Mouse (Mus musculus): ENCODE data around the gene Ddrgk1.

Ddrgk1 gene

GRCm38 (mm10) chr2:130664102-130664701 is at the start of gene Ddrgk1:
Gene Ddrgk1 (minus strand): TSS chr2:130664659.
- DNase-seq = peak; percentile 84 to 92

- DNase-seq = no peak
Observed at GRCm38 (mm10) chr2:130707057-130707456, 42.6 kb upstream of the Ddrgk1 start.

- no peak for DNase-seq
Observed at GRCm38 (mm10) chr2:130706602-130707001, 42.1 kb upstream of the Ddrgk1 start.

- DNase-seq = no peak
Observed at GRCm38 (mm10) chr2:130705178-130705577, 40.7 kb upstream of the Ddrgk1 start.

- DNase-seq = no peak
Observed at GRCm38 (mm10) chr2:130704040-130705001, 39.9 kb upstream of the Ddrgk1 start.

- no peak for DNase-seq
Observed at GRCm38 (mm10) chr2:130697821-130698266, 33.4 kb upstream of the Ddrgk1 start.

GRCm38 (mm10) chr2:130697153-130697810 is 32.8 kb upstream of the Ddrgk1 start, which contains the start of gene Slc4a11:
Gene Slc4a11 (minus strand): TSS chr2:130697519.
- DNase-seq = peak; percentile 74 to 75

- peak; percentile 10 to 34 for DNase-seq
Observed at GRCm38 (mm10) chr2:130696700-130697152, 32.3 kb upstream of the Ddrgk1 start.

GRCm38 (mm10) chr2:130693563-130693962 is 29.1 kb upstream of the Ddrgk1 start:
- DNase-seq = no peak

- DNase-seq = no peak
Observed at GRCm38 (mm10) chr2:130689011-130689410, 24.6 kb upstream of the Ddrgk1 start.

- no peak for DNase-seq
Observed at GRCm38 (mm10) chr2:130685426-130685825, 21.0 kb upstream of the Ddrgk1 start.

GRCm38 (mm10) chr2:130681531-130681930 is 17.1 kb upstream of the Ddrgk1 start:
- no peak for DNase-seq

- no peak for DNase-seq
Observed at GRCm38 (mm10) chr2:130679899-130680298, 15.4 kb upstream of the Ddrgk1 start.

GRCm38 (mm10) chr2:130679154-130679553 is 14.7 kb upstream of the Ddrgk1 start:
- no peak for DNase-seq

- no peak for DNase-seq
Observed at GRCm38 (mm10) chr2:130677211-130677610, 12.8 kb upstream of the Ddrgk1 start.

- peak; percentile 75 for DNase-seq
Observed at GRCm38 (mm10) chr2:130667559-130667958, 3.1 kb upstream of the Ddrgk1 start, which contains the start of gene Itpa. Gene Itpa (plus strand): TSS chr2:130667610.

- no peak for DNase-seq
Observed at GRCm38 (mm10) chr2:130663342-130663741, 1.1 kb downstream of the Ddrgk1 start.

- DNase-seq = no peak
Observed at GRCm38 (mm10) chr2:130658530-130658929, 5.9 kb downstream of the Ddrgk1 start.

- no peak for DNase-seq
Observed at GRCm38 (mm10) chr2:130657541-130657940, 6.9 kb downstream of the Ddrgk1 start.

GRCm38 (mm10) chr2:130656536-130656935 is 7.9 kb downstream of the Ddrgk1 start:
- no peak for DNase-seq

GRCm38 (mm10) chr2:130655660-130656339 is 8.7 kb downstream of the Ddrgk1 start:
- DNase-seq = no peak

GRCm38 (mm10) chr2:130653760-130654159 is 10.7 kb downstream of the Ddrgk1 start:
- no peak for DNase-seq

Measured in spleen, adult 18-20 months (tissue).